Mouse (Mus musculus): ENCODE measurements around the gene Exoc3l.
A peak's percentile ranks its signal among the peaks of the same experiment; 100 is the strongest.

Gene Exoc3l

DNA sequence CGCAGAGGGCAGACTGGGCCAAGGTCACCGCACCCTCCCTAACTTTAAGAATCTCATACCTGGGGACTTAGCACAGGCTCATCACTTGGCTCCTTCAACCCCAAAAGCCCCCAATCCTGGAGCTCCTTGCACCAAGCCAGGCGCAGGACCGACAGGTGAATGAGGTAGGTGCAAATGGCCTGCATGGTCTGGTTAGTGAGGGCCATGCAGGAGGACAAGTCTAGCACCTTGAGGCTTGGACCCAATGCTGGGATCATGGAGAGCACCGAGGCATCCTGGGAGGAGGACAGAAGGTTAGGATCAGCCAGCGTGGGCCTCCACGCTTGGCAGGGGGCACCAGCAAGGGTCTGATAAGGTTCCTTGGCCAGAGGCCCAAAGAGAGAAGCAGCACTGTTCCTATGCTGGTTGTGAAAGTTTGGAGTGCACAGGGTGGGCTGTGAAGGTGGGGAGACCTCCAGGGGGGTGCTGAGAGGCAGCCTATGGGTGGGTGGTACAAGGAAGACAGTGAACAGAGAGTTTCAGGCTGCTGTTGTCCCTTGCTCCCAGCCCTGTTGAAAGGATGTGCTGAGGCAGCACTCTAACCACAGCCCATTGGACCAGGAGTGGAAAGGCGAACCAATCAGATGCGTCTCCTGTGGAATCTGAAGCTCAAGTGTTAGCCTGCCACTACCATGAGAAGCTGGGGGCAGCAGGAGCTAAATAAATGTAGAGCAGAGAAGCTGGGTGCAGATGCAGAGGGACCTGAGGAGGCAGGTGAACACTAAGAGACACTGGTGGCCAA lies 17.9 kb upstream of the Exoc3l start:
- DNase-seq (ENCODE audit: low spot score) = no peak

DNA sequence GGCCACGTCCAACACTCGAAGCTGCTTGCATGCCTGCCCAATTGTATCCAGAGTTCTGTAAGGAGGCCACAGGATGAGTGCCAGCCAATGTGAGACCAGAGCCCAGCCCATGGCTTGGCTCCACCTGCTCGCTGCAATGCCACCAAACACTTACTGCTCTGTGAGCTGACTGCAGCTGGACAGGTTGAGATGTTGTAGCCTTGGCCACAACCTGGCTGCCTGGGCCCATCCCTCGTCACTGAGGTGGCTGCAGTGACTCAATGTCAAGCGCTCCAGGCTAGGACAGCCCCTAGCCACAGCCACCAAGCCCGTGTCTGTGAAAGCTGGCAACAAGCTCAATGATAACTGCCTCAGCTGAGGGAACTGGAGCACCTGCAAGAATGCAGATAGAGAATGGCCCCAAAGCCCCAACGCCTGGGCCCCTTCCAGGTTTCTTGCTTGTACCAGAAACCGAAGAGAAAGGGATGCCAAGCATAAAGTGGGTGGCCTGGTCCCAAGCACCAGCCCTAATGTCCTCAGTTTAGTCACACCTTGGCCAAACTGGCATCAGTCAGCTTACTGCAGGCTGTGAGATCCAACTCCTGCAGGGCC lies 17.1 kb upstream of the Exoc3l start:
- no peak for DNase-seq (ENCODE audit: low spot score)

DNA sequence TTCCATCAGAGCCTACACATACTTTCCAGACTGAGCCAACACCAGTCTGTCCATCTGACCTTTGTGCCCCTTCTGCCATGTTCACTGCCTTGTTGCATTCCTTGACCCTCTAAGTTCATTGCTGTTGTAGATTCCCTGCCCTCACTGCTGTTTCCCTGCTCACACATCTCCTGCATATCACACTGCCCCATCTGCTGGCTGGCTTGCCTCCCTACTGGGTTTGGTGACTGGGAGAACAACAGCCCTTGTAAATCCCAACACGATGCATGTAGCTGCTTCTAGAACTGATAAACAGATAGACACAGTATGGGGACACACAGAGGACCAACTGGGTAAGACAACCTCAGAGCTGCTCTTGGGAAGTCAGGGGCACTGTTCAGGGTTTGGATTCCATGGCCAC lies 15.8 kb upstream of the Exoc3l start:
- DNase-seq (ENCODE audit: low spot score) = no peak

DNA sequence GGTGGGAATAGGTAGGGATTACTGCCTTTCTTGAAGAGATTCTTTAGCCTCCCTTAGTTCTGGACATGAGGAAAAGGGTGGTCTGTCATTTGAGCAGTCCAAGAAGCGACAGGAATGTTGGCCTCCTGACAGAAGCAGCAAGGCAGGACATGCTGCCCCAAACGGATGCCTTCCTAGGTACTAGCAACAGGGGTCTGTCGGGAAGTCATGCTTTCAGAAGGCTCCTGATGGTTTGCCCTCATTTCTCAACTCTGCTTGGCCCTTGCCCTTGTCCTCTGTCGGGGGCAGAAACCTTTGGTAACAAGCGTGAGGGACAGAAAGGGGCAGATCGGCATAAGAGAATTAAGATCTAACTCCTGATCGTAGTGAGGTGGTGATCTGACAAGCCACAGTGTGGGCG lies 14.2 kb upstream of the Exoc3l start:
- DNase-seq (ENCODE audit: low spot score) = no peak

DNA sequence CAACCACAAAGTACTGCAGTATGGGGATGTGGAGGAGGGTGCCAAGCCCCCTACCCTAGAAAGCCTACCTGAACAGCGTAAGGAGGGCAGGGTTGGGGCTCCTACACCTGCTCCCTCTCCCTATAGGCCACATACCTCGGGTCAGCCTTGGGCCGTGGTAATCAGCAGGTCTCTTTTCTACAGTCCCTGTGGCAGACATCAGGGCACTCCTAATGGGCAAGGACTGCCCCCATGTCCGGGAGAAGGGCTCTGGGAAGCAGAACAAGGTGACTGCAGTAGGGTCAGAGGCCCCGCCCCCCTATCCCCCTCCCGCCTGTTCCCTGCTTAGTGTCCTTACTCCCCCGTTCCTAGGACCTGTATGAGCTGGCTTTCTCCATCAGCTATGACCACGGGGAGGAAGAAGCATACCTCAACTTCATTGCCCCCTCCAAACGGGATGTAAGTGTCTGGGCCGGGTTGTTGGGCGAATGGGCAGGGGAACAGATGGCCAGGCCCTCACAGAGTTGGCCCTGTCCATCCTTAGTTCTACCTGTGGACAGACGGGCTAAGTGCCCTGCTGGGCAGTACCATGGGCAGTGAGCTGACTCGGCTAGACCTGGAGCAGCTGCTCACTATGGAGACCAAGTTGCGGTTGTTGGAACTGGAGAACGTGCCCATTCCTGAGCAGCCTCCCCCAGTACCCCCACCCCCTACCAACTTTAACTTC lies 13.4 kb upstream of the Exoc3l start:
- no peak for DNase-seq (ENCODE audit: low spot score)

DNA sequence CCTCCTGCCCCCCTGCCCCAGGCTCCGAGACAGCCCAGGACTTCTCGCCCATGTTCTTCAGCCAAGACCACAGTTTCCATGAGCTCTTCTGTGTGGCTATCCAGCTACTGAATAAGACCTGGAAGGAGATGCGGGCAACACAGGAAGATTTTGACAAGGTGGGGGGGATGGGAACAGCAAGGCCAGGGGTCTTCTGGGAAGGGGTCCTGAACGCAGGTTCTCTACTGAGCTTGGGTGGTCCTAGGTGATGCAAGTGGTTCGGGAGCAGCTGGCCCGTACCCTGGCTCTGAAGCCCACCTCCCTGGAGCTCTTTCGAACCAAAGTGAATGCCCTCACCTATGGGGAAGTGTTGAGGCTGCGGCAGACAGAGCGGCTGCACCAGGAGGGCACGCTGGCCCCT lies 12.5 kb upstream of the Exoc3l start:
- DNase-seq (ENCODE audit: low spot score) = no peak

DNA sequence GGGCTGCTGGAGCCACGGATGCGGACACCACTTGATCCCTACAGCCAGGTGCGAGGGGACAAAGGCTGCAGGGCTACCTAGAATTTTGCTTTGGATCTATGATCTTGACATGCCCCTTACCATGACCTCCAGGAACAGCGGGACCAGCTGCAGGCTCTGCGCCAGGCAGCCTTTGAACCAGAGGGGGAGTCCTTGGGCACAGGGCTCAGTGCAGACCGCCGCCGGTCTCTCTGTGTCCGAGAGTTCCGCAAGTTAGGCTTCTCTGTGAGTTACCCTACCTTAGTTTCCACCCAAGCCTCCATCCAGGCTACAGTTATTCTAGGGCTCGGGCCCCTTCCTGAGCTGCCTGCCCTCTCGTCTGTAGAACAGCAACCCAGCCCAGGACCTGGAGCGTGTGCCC lies 11.8 kb upstream of the Exoc3l start:
- DNase-seq (ENCODE audit: low spot score) = no peak

DNA sequence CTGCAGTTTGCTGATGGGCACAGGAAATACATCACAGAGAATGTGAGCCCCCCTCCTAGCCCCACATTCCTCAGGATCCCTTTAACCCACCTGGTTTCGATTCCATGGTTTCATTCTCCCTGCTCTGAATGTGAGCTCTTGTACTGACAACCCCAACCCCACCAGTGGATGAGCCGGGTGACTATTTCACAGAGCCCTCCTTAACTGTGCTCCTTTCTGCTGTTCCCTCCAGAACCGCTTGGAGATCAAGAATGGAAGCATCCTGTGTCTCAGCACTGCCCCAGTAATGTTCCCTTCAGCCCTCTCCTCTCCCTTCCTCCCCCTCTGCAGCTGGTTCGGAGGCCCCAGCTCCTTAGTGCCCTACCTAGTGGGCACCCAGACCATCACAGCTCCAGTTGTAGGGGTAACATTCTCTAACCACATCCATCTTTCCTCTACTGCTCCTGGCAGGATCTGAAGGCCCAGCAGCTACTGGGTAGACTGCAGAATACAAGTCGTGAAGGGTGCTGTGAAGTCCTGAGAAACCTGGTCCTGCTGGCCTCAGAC lies 10.3 kb upstream of the Exoc3l start:
- DNase-seq (ENCODE audit: low spot score) = no peak

DNA sequence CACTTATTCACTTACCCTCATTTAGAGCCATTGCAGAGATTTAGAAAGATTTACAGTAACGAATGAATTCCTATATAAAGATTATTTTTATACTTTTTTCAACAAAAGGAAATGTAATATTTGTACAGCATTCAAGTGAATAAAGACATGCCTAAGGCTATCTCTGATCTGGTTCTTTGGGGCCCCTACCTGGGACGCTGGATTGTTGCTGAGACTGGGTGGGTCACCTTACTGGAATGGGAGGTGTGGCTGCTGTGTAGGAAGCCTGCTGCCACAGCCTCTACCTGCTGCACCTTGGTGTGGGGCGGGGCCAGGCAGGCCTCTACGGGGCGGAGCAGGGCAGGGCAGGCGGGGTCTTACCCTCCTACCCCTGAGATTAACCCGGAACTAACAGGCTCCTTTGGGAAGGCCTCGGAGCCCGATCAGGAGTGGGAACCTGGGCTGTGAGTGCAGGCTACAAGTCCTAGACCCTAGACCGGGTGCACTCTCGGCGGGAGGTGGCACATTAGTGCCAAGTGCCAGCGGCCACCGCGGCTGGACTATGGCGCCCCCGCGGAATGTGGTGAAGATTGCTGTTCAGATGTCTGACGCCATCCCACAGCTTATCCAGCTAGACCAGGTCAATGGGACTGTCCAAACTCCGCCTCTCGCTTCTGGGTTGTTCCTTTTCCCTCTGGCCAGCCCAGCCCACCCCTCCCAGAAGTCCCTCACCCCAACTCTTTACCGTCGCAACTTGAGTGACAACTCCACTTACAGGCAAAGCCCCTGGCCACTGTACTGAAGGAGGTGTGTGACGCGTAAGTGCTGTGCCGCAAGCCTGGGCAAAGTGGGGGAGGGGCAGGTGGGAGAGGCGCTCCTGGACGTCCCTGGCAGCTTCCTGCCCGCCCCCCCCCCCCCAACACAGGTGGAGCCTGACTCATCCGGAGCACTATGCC lies 9.6 kb upstream of the Exoc3l start, which contains the start of gene Elmo3:
Gene Elmo3 (plus strand): TSS at position 391 of the 935 bp plus-strand sequence.
- peak; percentile 55 for DNase-seq (ENCODE audit: low spot score)

DNA sequence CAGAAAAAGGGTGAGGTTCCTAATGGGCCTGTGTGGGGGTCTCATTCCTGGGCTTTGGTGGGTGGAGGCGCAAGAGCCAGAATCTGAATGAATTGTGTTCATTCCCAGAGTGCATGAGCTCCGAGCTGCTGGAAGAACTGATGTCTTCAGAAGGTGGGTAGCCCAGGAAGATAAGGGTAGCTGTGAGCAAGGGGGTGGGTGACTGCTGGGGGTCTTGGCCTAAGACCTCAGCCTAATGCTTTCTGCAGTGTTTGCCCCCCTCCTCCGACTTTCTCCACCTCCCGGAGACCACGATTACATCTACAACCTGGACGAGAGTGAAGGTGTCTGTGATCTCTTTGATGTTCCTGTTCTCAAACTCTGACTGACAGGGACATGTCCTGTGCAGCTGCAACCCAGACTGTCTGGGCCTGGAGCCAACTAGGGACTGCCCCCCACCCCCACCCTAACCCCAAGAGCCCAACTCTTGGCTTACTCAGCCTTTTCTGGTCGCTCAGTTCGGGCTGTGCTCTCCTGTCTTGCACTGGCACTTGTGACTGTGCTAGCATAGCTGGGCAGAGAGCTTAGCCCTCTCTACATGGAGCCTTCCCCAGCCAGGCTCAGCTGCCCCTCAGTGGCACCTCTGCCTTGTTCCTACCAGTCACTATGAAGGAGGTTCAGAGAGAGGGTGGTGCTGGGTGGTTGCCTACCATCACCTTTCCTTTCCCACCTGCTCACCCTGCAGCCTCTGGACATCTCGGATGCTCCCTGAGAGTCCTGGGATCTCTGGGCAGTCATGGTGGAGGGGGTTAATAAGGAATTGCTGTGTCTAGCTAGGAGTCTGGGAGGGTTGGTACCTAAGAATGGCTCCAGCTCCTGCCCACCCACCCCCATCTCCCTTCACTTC lies 8.7 kb upstream of the Exoc3l start:
- peak; percentile 78 for DNase-seq (ENCODE audit: low spot score)

DNA sequence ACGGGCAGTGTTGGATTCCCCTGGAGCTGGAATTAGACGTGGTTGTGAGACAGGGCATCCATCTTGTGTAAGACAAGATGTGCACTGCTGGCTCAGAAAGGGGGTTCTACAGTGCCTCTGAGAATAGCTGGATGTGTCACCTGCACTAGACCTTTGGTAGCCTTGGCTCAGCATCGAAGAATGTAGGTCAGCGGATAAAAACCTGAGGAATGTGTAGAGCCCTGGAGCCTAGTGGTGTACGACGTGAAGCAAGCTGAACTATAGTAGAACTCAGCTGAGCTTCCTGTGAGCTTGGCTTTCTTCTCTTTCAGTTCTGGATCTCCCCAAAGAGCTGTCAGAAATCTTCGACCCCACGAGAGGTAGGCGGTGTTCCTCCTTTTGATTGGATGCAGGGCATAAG lies 8.0 kb upstream of the Exoc3l start:
- DNase-seq (ENCODE audit: low spot score) = no peak

DNA sequence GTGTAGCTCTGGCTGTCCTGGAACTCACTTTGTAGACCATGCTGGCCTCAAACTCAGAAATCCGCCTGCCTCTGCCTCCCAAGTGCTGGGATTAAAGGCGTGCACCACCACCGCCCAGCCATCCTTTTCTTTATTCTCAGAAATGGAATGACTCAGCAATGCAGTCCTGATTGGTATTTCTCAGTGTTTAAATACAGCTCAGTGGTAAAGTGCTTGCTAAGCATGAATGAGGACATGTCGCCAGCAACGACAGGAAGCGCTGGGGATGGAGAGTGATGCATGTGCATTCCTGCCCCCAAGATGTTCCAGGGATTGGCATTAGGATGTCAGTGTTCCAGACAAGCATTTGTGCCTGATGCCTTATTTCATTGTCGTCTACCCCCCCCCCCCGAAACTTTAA lies 7.5 kb upstream of the Exoc3l start:
- no peak for DNase-seq (ENCODE audit: low spot score)

DNA sequence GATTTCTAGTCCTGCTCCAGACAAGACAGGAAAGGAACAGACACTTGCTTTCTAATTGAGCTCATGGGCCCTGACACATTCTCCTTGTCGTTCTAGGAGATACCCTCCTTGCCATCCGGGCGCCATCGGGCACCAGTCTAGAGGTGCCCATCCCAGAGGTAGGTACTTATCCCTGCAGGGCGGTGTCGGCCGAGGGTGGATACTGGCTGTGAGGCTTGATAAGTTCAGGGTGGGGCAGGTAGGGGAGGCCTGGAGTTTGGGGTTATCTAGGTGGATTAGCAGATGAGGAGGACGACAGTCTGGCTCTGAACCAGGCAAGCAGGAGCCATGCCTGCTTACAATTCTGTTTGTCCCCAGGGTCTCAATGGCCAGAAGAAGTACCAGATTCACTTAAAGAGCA lies 4.1 kb upstream of the Exoc3l start:
- DNase-seq (ENCODE audit: low spot score) = no peak

DNA sequence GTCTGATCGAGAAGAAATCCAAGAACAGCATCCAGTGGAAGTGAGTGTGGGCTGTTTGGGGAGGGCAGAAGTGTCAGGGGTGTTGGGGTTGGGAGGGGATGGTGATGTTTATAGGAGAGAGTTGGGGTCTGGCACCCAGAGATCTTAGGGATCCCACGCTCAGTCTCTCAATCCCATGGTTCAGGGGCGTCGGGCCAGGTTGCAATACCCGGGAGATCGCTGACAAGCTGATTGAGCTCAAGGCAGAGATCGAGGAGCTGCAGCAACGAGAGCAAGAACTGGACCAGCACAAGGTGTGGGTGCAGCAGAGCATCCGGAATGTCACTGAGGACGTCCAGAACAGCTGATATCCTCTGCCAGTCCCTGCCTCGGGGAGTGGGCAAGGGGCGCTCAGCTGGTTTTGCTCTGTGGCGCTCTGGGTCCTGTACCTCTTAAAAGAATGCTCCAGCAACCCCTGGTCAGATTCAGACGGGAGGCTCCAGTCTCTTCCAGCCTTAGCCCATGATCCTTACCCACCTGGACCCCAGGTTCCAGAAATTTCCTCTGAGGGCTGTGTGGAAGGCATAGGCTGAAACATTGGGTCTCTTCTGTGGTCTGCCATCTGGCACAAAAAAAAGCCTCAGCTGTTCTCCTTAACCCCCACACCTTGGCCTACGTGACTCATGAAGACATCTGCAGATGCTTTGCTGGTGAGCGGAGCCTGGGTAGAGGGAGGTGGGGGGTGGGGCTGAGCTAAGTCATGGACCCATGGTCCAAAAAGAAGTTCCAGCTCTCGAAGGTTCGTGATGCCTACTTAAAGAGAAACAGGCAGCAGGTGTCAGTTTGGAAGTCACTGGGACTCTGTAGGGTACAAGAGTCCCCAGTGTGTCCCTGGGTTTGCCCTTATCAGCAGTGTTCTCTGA lies 2.7 kb upstream of the Exoc3l start:
- DNase-seq (ENCODE audit: low spot score) = peak; percentile 65

DNA sequence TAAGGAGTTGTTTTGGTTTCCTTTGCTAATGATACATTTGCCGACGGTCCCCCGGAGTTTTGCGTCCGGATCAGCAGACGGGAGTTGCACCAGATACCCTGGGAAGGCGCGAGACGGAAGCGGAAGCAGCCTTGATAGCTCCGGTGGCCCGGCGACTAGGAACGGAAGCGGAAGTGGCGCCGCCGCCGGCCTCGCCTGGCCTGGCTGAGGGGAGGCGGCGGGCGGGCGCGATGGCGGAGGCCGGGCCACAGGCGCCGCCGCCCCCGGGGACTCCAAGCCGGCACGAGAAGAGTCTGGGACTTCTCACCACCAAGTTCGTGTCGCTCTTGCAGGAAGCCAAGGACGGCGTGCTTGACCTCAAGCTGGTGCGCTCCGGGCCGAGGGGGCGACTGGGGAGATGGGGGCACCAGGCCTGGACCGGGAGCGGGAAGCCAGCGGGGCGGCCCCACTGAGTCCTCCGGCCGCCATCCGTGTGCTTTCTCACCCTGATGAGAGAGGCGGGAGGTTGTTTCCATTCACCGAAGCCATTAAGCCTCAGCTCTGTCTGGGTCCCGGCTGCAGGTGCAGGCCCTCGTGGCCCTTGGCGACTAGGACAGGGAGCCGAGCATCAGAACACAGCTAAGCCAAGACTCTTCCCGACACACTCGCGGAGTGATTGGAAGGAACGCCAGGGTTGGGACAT lies 1.8 kb upstream of the Exoc3l start, which contains the start of gene E2f4:
Gene E2f4 (plus strand): TSS at position 153 of the 682 bp plus-strand sequence.
- peak; percentile 94 for DNase-seq (ENCODE audit: low spot score)

DNA sequence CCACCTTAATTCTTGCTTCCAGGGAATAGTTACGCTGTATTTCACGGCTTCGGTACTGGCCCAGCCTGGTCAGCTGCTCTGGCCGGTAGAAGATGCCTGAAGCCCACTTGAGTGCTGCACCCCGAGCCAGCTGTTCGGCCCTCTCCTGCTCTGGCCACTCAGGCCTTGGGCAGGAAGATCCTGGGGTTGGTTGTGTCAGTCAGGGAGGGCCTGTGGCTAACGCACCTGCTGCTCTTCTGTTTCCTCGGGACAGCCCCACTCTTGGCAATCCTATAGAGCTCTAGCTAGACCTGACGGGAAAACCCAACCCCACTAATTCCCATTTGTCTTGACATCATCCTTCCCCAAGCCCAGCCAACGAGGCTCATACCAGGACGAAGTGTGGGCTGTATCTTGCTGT lies 645 bp downstream of the Exoc3l start:
- DNase-seq (ENCODE audit: low spot score) = no peak

DNA sequence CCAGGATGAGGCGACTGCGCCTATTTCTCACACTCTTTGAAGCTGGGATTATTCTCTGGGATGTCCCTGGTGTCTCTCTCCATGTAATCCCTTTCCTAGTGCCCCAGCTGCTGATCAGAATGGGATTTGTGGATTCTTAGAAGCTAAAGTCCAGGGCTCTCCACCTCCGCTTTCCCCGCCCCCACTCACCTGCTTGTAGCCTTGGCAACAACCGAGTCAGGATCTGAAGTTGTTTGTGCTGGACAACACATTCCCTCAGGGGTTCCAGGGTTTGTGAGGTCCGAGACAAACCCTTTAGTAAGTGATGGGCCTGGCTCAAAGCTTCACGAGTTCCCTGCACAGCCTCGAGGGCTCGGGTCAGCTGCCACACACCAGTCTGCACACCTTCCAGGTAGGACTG lies 1.1 kb downstream of the Exoc3l start:
- no peak for DNase-seq (ENCODE audit: low spot score)

DNA sequence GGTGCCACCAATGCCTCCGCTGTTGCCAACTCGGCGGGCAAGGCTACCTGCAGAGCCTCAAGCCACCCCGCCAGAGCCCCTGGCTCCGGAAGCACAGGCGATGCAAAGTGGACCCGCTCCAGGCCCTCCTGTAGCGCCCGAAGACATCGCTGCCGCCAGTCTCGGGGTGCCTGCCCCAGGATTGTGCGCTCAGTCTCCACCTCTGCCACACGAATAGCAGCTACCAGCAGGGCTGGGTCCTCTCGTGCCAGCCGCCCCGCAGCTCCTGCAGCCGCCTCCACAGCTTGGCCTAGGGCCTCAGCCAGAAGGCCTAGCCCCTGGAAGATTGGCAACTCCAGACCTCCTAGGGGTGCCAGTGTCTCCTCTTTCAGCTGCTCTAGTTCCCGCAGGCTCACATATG lies 2.5 kb downstream of the Exoc3l start:
- DNase-seq (ENCODE audit: low spot score) = no peak

DNA sequence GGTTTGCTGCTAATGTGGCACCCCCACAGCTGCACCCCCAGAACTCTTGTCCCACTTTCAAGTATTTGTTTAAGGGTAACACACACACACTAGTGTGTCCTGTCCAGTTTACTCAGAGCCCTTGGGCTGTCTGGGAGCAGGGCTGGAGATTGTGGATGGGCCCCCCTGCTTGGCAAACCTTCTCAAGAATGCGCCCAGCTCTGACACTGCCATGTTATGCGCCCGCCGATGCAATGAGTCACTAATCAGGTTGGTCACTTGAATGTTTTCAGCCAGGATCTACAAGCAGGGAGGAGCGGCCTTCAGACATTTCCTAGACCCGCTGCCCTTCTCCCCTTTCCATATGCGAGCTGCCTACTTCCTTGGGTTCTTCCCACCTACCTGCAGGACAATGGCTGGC lies 3.4 kb downstream of the Exoc3l start:
- no peak for DNase-seq (ENCODE audit: low spot score)

Measured in MN1 (cell line).